Mouse (Mus musculus): ENCODE data around the gene Atp1b1.

Gene Atp1b1

GRCm38 (mm10) chr1:164467406-164467805 lies 9.3 kb upstream of the Atp1b1 start:
- no peak for DNase-seq (ENCODE audit: low read depth, low spot score)

- DNase-seq (ENCODE audit: low read depth, low spot score) = no peak
Measured at GRCm38 (mm10) chr1:164461726-164462125, 3.6 kb upstream of the Atp1b1 start.

- no peak for DNase-seq (ENCODE audit: low read depth, low spot score)
Measured at GRCm38 (mm10) chr1:164460921-164461697, 3.0 kb upstream of the Atp1b1 start.

- DNase-seq (ENCODE audit: low read depth, low spot score) = no peak
Measured at GRCm38 (mm10) chr1:164459127-164459905, 1.2 kb upstream of the Atp1b1 start.

GRCm38 (mm10) chr1:164458621-164459051 lies 481 bp upstream of the Atp1b1 start:
- DNase-seq (ENCODE audit: low read depth, low spot score) = no peak

GRCm38 (mm10) chr1:164457531-164458244 lies 467 bp downstream of the Atp1b1 start:
- DNase-seq (ENCODE audit: low read depth, low spot score) = no peak

- DNase-seq (ENCODE audit: low read depth, low spot score) = no peak
Measured at GRCm38 (mm10) chr1:164456731-164457130, 1.4 kb downstream of the Atp1b1 start.

GRCm38 (mm10) chr1:164456065-164456464 lies 2.1 kb downstream of the Atp1b1 start:
- DNase-seq (ENCODE audit: low read depth, low spot score) = no peak

GRCm38 (mm10) chr1:164455614-164456013 lies 2.5 kb downstream of the Atp1b1 start:
- no peak for DNase-seq (ENCODE audit: low read depth, low spot score)

- DNase-seq (ENCODE audit: low read depth, low spot score) = no peak
Measured at GRCm38 (mm10) chr1:164454747-164455400, 3.3 kb downstream of the Atp1b1 start.

- no peak for DNase-seq (ENCODE audit: low read depth, low spot score)
Measured at GRCm38 (mm10) chr1:164453739-164454138, 4.4 kb downstream of the Atp1b1 start.

GRCm38 (mm10) chr1:164453146-164453545 lies 5.0 kb downstream of the Atp1b1 start:
- no peak for DNase-seq (ENCODE audit: low read depth, low spot score)

GRCm38 (mm10) chr1:164452580-164452979 lies 5.6 kb downstream of the Atp1b1 start:
- no peak for DNase-seq (ENCODE audit: low read depth, low spot score)

GRCm38 (mm10) chr1:164451346-164451745 lies 6.8 kb downstream of the Atp1b1 start:
- DNase-seq (ENCODE audit: low read depth, low spot score) = no peak

GRCm38 (mm10) chr1:164450644-164451043 lies 7.5 kb downstream of the Atp1b1 start:
- DNase-seq (ENCODE audit: low read depth, low spot score) = no peak

GRCm38 (mm10) chr1:164450231-164450630 lies 7.9 kb downstream of the Atp1b1 start:
- DNase-seq (ENCODE audit: low read depth, low spot score) = no peak

GRCm38 (mm10) chr1:164449626-164450025 lies 8.5 kb downstream of the Atp1b1 start:
- DNase-seq (ENCODE audit: low read depth, low spot score) = no peak

GRCm38 (mm10) chr1:164447521-164447920 lies 10.6 kb downstream of the Atp1b1 start:
- DNase-seq (ENCODE audit: low read depth, low spot score) = no peak

- DNase-seq (ENCODE audit: low read depth, low spot score) = no peak
Measured at GRCm38 (mm10) chr1:164446535-164446934, 11.6 kb downstream of the Atp1b1 start.

- no peak for DNase-seq (ENCODE audit: low read depth, low spot score)
Measured at GRCm38 (mm10) chr1:164445620-164446162, 12.5 kb downstream of the Atp1b1 start.

- no peak for DNase-seq (ENCODE audit: low read depth, low spot score)
Measured at GRCm38 (mm10) chr1:164441408-164441974, 16.7 kb downstream of the Atp1b1 start.

Data from embryo, embryonic 11.5 days (tissue).